Mouse (Mus musculus) ovary, postnatal 36 days (tissue): ENCODE data around the gene Gm9747.

Experiments used
- DNase-seq: peaks from one replicate; pipeline ENCODE4 v3.0.0; 2022; ENCODE audit warnings: low spot score, mixed read lengths

Gene Gm9747

DNA sequence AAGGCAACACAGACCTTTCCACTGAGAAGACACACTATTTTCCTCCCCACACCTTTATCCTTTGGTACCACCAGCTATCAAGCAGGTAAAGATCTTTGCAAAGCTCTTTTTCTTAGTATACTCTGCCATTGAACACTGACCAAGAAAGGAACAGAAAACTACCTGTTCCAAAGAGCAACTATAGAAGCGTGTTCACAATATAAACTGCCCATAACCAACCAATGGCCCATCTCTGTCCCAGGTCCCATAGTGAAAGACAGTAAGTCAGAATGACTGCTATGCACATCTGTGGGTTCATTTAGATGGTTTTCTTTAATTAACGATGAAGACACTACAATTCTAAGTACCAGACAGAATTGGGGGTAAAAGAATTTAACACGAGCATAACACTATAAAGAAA lies at the start of gene Gm9747:
Gene Gm9747 (plus strand): TSS at position 301 of the 400 bp plus-strand sequence.
- no peak for DNase-seq

DNA sequence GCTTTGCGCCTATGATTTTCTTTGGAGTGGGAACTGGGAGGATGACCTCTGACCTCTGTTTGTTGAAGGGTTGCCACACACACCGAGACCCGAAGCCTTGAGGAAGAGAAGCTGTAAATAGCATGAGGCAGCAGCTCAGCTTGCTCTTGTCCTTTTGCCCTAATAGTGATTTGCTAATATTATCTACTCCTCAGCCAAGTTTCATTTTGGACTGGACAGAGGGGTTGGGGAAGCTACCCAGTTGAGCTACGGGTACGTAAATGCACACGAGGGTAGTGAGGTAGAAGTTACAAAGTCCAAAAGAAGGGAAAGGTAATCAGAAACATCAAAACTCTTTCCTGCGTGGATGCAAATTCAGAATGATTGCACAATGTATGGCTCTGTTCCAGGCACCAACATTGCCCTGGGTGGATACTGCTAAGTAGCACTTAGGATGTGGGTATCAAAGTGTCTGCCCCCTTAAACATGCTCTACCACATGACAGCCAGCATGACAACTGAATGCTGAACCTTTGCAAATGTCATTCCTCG lies 48.9 kb upstream of the Gm9747 start:
- DNase-seq: no peak

DNA sequence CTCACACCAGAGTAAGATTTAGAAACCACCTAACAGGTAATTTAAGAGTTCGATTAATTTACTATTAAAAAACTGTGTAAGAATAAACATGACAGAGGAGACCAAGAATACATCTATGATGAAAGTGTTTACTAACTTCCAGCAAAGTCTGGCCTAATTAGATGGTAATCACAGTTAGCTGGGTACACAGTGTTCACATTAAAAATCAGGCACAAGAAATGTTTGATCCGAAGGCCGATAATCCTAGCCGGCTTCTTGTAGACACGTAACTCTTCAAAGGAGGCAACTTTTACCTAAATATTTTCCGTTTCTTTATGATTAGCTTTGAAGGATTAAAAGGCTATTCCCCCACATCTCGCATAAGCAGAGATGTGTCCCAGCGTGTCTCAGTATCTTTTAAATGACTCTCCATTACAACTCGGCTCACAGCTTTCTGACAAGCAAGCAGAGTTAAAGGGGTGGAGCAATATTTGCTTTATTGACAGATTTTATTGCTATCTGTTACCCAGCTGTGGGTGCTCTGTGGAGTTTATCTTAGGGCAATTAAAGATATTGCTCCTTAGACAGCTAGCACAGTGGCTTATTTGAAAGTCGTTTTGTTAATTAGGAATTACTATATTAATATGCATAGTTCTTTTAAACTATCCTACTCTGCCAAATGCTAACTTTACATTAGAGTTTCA lies 44.2 kb upstream of the Gm9747 start:
- no peak for DNase-seq

DNA sequence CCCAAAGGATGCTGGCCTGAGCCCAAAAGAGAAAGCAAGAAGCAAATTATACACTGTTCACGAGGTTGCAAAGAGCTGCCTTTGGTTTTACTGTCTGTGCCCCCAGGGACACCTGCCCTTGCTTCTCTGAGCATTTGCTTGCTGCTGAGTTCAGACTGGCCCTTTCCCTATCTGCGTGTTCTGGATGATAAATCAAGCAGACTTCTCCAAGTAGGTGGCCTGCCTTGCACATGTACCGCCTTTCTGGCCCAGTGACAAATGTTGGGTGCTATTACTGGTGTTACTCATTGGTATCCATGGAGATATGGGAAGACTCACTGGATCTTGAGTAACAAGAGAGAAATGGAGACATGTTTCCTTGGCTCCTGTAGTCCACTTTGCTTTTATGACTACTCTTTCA lies 43.4 kb upstream of the Gm9747 start:
- peak; percentile 54 for DNase-seq

DNA sequence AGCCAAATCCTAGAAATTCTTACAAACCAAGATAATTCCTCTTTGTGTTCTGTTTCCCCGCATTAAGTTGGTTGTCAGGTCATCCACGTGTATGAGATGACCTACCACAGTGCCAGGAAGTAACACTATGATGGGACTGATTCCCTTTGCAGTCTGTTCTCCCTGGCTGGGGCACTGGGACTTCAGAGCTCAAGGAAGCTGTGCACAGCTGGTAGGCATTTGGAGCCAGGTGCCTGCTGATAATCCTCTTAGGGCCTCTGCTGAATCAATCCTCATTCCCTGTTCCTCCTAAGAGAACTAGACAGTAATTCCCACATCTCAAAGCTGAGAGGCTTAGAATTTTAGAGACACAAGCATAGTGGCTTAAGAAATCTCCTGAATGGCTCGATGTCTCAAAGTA lies 41.3 kb upstream of the Gm9747 start:
- DNase-seq: no peak

DNA sequence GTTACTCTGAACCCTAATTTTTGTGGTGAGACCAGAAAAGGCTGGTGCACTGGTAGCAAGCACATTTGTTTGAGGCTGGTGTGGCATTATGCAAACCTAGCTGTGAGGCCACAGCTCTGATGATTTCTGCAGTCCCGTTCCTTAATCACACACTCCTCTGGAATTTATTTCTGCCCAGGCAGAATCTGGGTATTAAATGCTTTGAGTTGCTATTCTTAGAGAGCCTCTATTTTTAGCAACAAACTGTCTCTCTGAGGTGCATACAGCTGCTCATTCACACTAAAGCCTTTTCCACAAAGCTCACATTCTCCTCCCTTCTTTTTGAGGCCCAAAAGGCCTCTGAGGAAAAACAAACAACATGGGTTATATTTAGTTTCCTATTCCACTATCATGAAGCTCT lies 33.0 kb upstream of the Gm9747 start:
- no peak for DNase-seq

DNA sequence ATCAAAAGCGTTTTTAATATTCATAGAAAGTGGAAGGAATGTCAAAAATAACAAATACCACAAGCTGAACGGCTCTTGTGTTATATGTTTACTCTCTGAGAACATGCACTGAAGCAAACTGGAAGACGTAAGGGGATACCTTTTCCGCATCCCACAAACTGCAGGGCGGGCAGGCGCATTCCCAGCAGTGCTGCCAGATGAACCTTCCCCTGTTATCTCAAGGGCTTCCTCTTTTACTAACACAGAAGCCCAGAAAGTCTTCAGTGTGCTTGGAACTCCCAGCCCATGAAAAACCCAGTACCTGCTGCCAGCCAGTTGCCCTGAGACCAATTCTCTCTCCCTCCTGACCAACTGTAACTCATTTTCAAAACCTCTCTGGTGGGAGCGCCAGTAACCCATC lies 32.3 kb upstream of the Gm9747 start:
- DNase-seq: peak; percentile 24

DNA sequence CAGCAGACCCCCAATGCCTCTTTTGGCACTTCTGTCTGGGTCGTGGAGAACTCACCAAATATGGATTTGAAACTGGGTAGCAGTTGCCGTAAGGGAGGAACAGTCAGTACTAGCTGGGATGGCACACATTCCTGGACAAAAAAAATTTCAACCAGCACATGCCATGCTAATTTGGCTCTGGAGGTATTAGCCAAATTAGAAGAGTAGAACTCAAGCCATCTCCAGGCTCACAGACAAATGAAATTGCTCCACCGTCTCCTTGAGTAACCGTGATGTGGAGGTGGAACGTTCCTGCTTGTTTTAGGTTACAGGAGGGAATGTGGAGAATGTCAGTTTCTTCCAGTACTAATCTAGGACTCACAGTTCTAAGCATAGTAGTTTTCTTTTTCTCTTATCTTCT lies 25.4 kb upstream of the Gm9747 start:
- no peak for DNase-seq

DNA sequence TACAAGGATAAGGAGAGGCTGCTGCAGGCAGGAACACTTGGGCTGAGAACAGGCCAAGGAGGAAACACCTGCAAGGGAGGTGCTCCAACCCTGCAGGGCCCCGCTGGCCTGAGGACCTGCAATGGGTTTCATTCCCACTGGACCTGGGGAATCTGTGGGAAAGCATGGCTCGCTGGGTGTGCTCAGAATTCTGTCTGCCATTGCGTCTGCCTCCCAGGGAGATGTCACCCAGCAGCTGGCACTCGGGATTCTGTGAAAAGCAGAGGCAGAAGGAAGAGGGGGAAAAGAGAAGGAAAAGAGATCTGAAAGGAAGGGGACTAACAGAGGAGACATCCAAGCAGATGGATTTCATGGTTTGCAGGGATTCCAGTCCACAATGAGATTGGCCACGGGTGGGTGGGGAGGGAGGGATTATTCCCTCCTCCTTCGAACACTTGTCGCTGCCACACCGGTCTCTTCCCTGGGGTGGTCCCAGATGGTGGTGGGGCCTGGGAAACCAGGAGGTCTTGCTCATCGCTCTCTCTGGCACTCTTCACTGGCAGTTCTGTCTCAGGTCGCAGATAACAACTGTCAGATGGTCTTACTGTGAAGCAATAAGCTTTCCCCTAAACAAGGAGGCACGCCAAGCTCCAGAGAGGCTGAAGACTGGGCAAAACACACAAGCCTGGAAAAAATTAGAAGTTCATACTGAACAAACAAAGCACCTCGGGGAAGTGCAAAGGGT lies 12.1 kb upstream of the Gm9747 start:
- peak; percentile 9 for DNase-seq

DNA sequence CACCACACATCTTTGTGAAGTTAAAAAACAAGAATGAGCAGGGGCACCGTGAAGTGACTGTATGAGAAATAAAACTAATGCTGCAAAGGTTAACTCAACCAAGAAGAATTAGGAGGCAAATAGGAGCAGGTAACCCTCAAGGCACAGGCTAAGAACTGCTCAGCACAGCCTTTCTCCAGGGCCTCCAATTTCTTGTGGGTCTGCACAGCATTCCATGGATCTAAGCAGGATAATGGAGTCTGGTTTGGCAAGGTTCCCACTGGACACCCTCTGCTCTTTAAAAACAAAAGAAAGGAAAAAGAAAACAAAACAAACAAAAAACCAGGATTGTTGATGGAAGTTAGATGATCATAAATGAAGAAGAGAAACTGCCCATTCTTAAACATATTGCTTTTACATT lies 11.4 kb upstream of the Gm9747 start:
- no peak for DNase-seq

DNA sequence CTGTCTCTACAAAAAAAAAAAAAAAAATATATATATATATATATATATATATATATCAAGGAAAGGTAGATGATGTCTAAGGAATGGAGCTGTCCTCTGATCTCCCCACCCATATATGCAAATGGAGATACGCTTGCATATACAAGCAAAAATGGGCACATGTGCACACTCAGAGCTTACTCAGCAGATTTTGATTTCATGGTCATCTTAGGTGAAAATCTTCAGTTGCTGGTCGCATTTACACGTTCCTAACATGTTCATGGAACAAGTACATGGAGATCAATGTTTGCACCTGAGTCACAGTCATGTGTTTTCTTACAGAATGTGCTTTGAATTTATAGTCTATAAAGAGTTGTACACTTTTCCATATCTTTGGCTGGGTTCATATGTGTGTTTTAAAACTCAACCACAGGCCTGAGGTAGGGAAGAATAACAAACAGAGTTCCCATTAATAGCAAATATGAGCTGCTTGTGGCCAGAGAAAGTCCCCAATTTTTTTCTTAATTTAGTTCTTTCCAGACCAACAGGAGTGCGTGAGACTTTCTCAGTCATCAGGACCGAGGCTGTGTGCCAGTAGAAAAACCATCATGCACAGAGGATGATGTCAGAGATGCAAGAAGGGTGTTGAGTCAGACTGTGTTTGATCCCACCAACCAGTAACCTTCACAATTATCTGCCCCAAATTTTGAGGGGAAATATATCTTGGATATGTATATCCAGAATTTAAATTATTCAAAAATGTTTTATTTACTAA lies 9.7 kb upstream of the Gm9747 start:
- no peak for DNase-seq

DNA sequence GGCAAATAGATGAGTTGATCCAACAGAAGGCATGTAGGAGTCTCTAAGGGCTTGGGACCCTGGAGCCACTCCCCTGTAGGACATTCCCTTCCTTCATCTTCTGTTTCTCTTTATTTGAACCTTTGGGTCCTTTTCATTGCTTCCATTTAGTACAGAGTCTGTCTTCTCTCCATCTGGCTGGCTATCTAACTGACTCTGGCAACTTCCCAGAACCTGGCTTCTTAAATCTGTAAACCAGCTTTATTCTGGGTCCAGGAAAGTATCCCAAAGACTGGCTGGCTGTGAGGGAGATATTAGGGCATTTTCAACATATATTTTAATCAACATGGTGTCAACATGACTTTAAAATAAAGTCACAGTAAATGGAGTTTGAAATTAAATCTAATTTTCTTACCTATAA lies 4.1 kb upstream of the Gm9747 start:
- no peak for DNase-seq

DNA sequence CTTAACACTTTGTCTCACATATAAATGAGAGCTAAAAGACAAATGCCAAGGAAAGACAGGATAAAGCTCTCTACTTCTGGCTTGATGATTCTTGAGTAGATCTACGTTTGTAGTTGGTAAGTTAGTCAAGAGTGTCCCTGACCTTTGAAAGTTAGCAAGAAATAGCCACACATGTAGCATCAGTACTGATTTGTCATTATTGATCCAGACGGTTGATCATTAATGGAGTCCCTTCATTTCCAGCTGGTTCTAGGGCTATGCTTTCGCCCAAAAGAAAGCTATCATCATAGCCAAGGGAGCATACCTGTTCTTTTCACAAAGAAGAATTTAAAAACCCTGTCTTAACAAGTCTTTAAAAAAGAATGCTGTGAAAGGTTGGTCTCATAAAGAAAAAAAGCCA lies 1.7 kb downstream of the Gm9747 start:
- no peak for DNase-seq

DNA sequence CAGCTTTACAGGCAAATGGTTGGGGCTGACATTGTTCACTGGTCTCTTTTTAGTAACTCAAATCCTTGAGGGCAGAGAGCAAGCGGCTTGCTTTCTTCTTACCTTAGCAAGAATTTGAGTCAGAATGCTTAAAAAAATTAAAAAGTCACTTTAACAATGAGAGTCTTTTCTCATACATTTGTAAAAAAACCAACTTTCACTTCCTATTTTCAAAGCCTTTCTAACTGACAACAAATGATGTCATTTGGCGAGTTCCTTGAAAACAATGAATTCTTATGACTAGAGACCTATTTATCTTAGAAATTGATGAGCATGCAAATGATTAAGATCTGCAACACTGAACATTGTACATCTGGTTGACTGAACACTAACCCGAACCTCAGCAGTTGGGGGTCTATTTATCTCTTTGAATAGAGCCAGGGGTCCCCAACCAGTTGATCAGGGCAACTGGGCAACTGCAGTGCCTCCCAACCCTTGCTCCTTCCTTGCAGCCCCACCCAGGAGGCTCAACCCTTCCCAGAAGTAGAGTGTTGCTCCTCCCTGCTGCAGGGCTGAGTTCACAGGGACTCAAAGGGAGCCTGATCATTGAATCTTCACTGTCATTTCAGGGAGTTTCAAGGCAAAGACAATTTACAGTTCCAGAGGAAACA lies 2.7 kb downstream of the Gm9747 start:
- DNase-seq: no peak

DNA sequence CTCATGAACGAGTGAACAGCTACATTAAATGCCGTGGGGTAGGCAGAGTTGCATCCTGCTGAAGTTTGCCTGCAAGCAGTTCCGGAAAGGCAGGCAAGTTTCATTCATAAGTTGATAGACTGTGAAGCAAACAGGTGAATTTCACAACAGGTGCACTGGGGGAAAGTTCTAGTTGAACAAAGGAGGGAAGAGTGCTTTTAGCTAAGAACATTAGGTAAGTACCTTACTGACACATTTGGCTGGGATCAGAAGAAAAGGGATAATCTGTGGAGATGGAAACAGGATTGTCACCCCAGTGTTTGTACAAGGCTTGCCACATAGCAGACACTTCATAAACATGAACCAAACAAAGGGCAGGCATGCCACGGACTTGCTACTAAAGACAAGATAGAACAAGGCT lies 5.3 kb downstream of the Gm9747 start:
- no peak for DNase-seq

DNA sequence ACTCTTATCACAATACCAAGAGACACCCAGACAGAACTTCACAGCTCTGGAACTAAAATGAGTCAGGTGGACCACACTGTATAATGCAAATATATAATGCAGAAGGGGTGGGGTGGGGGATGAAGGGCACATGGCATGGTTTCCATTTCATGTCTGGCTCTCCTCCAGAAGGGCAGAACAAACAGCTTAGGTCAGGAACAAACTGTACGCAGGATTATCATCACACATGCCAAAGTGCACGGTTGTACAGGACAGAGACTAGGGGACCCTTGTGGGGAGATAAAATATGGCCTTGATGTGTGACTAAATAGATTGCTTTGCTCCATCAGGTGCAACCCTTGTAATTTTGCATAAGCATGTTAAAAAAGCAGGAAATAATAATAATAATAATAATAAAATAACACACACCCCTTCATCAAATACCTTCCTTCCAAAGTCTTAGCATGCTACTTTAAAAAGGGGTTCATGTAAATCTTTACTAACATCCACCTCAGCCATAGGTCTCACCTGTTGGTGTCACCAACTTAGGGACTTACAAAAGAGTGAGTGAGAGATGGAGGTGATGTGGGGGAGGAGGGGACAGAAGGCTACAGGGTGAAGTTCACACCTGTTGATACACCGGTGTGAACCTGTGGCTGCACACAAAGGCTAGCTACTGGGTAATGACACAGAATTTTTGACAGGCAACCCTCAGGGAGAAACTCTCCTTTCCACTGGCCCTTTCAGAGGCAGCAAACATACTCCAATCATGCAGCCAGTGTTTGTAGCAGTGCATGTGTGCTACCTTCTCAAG lies 6.7 kb downstream of the Gm9747 start:
- no peak for DNase-seq

DNA sequence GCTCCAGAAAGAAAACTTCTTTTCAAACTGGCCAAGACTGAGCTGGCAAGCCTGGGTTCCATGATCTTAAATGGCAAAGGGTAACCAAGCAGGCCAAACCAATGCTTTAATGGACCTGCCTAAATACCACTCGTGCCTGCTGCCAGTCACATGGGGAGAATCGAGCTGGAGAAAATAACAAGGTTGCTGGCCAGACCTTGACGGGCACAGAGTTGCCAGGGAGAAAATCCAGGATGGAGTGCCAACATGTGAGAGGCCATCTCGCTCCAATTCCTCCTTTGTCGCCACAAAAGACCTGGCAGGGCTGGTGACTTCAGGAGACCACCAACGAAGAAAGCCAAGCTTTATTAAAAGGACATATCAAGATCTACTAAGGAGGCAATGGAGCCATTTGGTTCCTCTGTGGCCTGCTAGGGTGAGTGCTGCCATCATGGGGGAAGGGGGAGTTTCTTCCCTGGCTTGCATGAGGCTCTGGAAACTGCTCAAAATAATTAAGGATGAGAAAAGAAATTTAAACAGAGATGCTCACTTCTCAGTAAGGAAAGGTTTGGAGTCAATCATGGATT lies 10.4 kb downstream of the Gm9747 start:
- DNase-seq: no peak

DNA sequence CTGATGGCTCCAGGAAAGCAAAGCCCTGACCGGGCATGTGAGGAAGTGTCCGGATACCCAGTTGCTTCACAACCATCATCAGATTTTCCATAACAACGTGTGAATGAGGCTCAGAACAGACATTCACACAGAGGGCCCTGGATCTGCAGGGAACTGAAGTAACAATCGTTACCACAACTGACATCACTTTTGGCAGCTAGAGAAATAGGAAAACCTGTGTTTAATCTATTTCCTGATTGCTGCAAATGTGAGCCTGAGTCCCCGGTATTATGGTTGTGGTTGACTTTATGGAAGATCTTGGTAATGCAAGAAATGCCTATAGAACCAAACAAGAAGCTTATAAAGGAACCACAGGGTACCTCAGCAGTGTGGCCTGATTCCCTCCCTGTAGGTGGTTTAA lies 12.1 kb downstream of the Gm9747 start:
- no peak for DNase-seq

DNA sequence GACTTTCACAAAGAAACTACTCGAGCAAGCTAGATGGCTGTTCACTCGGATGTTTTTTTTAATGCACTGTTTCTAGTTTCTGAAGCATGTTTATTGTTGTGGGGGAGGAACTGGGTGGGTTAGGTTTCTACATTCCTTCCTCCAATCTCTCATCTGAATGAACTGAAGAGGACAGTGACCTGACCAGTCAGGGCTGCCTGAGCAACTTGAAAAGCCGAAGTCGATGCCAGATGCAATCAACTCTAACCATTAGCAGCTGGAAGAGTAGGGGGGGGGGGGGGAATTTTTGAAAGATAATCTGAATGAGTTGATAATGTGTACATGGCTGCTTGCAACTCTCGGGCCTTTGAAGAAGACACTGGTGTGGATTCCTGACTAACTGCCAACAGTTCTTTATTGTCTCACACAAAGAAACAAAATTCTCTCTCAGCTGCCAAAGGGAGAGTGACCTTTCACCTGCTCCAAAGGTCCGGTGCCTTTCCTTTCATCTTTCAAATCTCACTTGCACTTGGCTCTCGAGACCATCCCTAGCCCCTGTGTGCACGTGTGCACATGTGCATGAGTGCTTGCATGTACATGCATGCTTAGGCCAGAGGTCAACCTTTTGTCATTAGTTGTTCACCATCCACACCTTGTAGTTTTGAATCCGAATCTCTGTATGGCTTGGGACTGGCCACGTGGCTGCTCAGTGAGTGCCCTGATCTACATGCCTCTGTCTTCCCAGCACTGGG lies 14.5 kb downstream of the Gm9747 start:
- no peak for DNase-seq

DNA sequence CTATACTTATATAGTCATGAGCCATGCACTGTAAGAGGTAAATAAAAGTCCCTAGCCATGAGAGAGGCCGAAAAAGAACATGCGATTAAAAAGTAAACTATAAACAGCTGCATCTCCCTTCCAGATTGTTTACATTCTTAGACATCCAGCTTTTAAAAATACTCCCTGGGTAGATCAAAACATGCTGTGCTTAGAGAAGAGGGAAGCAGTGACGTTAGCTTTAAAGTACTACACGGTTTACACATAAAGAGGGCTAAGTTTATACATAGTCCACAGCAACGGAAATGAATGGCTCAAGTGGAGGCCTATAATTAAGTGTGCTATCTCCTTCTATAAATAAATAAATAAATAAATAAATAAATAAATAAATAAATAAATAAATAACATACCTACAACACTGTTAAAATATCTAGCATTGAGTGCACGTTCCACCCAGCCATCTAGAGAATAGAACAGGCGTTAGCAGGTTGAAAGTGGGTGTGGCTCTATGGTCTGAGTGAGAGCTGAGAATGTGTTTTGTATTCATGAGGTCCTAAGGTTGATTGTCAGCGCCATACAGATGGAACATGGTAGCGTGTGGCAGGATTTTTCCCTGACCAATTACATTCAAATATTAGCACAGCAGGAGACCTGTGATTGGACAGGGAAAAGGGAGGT lies 21.0 kb downstream of the Gm9747 start:
- no peak for DNase-seq
